Mouse (Mus musculus): ENCODE results near the gene Vrk1. TPM values are rescaled to one million over a fixed set of nuclear protein-coding genes. Genes with fewer than 3 reads are reported as not detected.

Vrk1 gene
- total and polyA plus RNA-seq, 3 experiments = 87.0 to 144 (median 101) TPM

DNA sequence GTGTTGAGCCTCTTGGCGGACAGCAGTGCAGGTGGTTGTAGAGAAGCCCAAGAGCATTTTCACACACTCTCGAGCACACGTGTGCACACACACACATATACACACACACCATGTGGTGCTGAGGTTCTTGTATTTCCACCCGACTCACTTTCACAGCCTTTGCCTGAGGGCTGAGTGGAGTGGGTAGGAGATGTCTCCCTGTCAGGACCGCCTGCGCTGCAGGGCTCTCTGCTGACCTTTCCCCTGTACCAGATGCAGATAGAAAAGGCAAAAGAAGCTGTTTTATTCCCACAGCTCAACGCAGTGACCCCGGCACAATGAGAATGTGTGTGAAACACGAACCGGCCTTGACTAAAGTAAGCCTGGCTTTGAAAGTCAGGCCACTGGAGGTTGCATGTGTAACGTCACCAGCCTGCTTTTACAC, 72.9 kb downstream of the Vrk1 start:
- Histone ChIP-seq H3K27ac (ENCODE audit: control insufficient read depth, low read depth, low read length) (no peak overlapping the region), H3K4me1 (ENCODE audit: control insufficient read depth in 1 of 2, insufficient read depth in 2 of 2, low read length in 2 of 2) (no peaks in the 10 kb centered on the region), H3K79me2 (ENCODE audit: control insufficient read depth, insufficient read depth, low read length, poor library complexity) (no peaks in the 10 kb centered on the region), H3K4me3 (ENCODE audit: control insufficient read depth in 1 of 2, insufficient read depth in 1 of 2, low read depth in 2 of 2, low read length in 2 of 2) (no peak overlapping the region), H3K36me3 (ENCODE audit: control insufficient read depth in 1 of 2, insufficient read depth in 2 of 2, low read length in 2 of 2) (no peaks in the 10 kb centered on the region), H3K9me3 (replicated peaks; ENCODE audit: insufficient read depth, low read length) (no peaks in the 10 kb centered on the region), H3K9ac (ENCODE audit: control insufficient read depth, low read depth, low read length, poor library complexity, severe bottlenecking) (no peak overlapping the region), H3K27me3 (ENCODE audit: control insufficient read depth in 1 of 2, insufficient read depth in 2 of 2, low read length in 2 of 2) (no peaks in the 10 kb centered on the region)
- no peak for DNase-seq (ENCODE audit: low read depth, low spot score)
- no peak for TF ChIP-seq MAX (IDR thresholded peaks at IDR 0.05; ENCODE audit: low read length)
- no peak for TF ChIP-seq GABPA (IDR thresholded peaks at IDR 0.05; ENCODE audit: low read depth, low read length)
- TF ChIP-seq ETS1 (IDR thresholded peaks at IDR 0.05; ENCODE audit: low read depth, low read length) = no peak
- TF ChIP-seq RAD21 (IDR thresholded peaks at IDR 0.05; ENCODE audit: low read depth, low read length) = no peak

DNA sequence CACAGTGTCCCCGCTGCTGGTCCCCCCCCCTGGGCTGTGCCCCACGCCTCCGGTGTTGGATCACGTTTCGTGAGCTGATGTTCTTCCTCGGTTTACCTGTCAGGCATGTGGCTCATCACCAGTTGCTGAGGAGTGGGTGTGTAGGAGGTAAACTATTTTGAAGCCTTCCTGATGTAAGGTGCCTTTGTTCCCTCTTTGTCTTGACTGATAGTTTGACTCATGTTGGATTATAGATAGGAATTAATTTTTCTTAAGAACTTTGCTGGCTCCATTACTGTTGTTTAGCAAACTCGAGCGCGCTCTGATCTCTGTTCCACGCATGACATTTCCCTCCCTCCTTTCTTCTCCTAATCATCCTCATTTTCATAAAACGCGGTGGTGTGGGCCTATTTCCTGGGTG, 74.1 kb downstream of the Vrk1 start:
- no peaks in the 10 kb centered on the region for H3K27me3 ChIP-seq (ENCODE audit: control insufficient read depth in 1 of 2, insufficient read depth in 2 of 2, low read length in 2 of 2)
- no peak overlapping the region for H3K9ac ChIP-seq (ENCODE audit: control insufficient read depth, low read depth, low read length, poor library complexity, severe bottlenecking)
- no peak for DNase-seq (ENCODE audit: low read depth, low spot score)
- no peaks in the 10 kb centered on the region for H3K36me3 ChIP-seq (ENCODE audit: control insufficient read depth in 1 of 2, insufficient read depth in 2 of 2, low read length in 2 of 2)
- no peak overlapping the region for H3K27ac ChIP-seq (ENCODE audit: control insufficient read depth, low read depth, low read length)
- H3K4me1 ChIP-seq (ENCODE audit: control insufficient read depth in 1 of 2, insufficient read depth in 2 of 2, low read length in 2 of 2) = no peaks in the 10 kb centered on the region
- TF ChIP-seq ZMIZ1 (IDR thresholded peaks at IDR 0.05; ENCODE audit: low read depth, low read length) (no peak), TCF12 (IDR thresholded peaks at IDR 0.05; ENCODE audit: low read depth, low read length) (no peak), MYC (IDR thresholded peaks at IDR 0.05; ENCODE audit: low read depth, low read length) (no peak), NELFE (IDR thresholded peaks at IDR 0.05; ENCODE audit: low read depth, low read length) (no peak), RAD21 (IDR thresholded peaks at IDR 0.05; ENCODE audit: low read depth, low read length) (no peak), BHLHE40 (IDR thresholded peaks at IDR 0.05; ENCODE audit: borderline replicate concordance, low read depth, low read length) (no peak), POLR2AphosphoS5 (IDR thresholded peaks at IDR 0.05; ENCODE audit: borderline replicate concordance, low read depth, low read length) (no peak), SMC3 (IDR thresholded peaks at IDR 0.05; ENCODE audit: low read depth, low read length) (no peak), EP300 (IDR thresholded peaks at IDR 0.05; ENCODE audit: low read depth in 1 of 2, low read length in 2 of 2) (no peak), ETS1 (IDR thresholded peaks at IDR 0.05; ENCODE audit: low read depth, low read length) (no peak)
- H3K9me3 ChIP-seq (replicated peaks; ENCODE audit: insufficient read depth, low read length) = no peaks in the 10 kb centered on the region
- H3K4me3 ChIP-seq (ENCODE audit: control insufficient read depth in 1 of 2, insufficient read depth in 1 of 2, low read depth in 2 of 2, low read length in 2 of 2) = no peak overlapping the region
- H3K79me2 ChIP-seq (ENCODE audit: control insufficient read depth, insufficient read depth, low read length, poor library complexity) = no peaks in the 10 kb centered on the region

DNA sequence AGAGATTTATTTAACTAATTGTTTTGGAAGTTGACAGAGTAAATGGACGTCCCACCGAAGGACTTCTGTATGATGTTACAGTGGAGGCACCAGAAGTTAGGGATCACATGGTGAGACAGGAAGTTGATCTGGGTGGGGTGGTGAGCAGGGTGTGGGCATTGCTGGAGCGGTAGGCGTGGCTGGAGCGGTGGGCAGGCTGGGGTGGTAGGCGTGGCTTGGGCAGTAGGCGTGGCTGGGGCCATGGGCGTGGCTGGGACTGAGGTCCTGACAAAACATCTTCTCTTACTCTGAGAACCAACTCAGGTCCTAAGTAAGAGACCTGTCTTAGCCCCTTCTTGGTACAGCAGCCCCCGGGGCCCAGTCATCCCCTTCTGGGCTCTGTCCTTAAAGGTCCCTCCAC, 84.8 kb downstream of the Vrk1 start:
- Histone ChIP-seq H3K9ac (ENCODE audit: control insufficient read depth, low read depth, low read length, poor library complexity, severe bottlenecking) (no peak overlapping the region), H3K27ac (ENCODE audit: control insufficient read depth, low read depth, low read length) (no peak overlapping the region), H3K36me3 (ENCODE audit: control insufficient read depth in 1 of 2, insufficient read depth in 2 of 2, low read length in 2 of 2) (no peaks in the 10 kb centered on the region), H3K4me1 (ENCODE audit: control insufficient read depth in 1 of 2, insufficient read depth in 2 of 2, low read length in 2 of 2) (no peaks in the 10 kb centered on the region), H3K4me3 (ENCODE audit: control insufficient read depth in 1 of 2, insufficient read depth in 1 of 2, low read depth in 2 of 2, low read length in 2 of 2) (no peak overlapping the region), H3K27me3 (ENCODE audit: control insufficient read depth in 1 of 2, insufficient read depth in 2 of 2, low read length in 2 of 2) (no peaks in the 10 kb centered on the region), H3K79me2 (ENCODE audit: control insufficient read depth, insufficient read depth, low read length, poor library complexity) (no peaks in the 10 kb centered on the region), H3K9me3 (replicated peaks; ENCODE audit: insufficient read depth, low read length) (no peaks in the 10 kb centered on the region)
- no peak for DNase-seq (ENCODE audit: low read depth, low spot score)
- TF ChIP-seq ELF1 (IDR thresholded peaks at IDR 0.05; ENCODE audit: low read depth, low read length) (no peak), NRF1 (IDR thresholded peaks at IDR 0.05; ENCODE audit: insufficient read depth, low read depth, low read length, poor library complexity, severe bottlenecking) (no peak), HCFC1 (IDR thresholded peaks at IDR 0.05; ENCODE audit: low read depth, low read length) (no peak), ZC3H11A (IDR thresholded peaks at IDR 0.05; ENCODE audit: low read depth, low read length) (no peak), CHD1 (IDR thresholded peaks at IDR 0.05; ENCODE audit: low read depth, low read length) (no peak), USF1 (IDR thresholded peaks at IDR 0.05; ENCODE audit: low read depth, low read length) (no peak), MAZ (IDR thresholded peaks at IDR 0.05; ENCODE audit: low read depth, low read length) (no peak), MAFK (IDR thresholded peaks at IDR 0.05; ENCODE audit: borderline replicate concordance, low read depth, low read length) (no peak), UBTF (IDR thresholded peaks at IDR 0.05; ENCODE audit: borderline replicate concordance, insufficient read depth, low read depth, low read length) (no peak), JUND (IDR thresholded peaks at IDR 0.05; ENCODE audit: low read depth, low read length) (no peak), NELFE (IDR thresholded peaks at IDR 0.05; ENCODE audit: low read depth, low read length) (no peak), POLR2AphosphoS5 (IDR thresholded peaks at IDR 0.05; ENCODE audit: borderline replicate concordance, low read depth, low read length) (no peak), CTCF (IDR thresholded peaks at IDR 0.05 in 2 of 3, conservative IDR thresholded peaks at IDR 0.05 in 1 of 3; ENCODE audit: control insufficient read depth in 1 of 3, insufficient read depth in 1 of 3, low read depth in 2 of 3, low read length in 3 of 3, poor library complexity in 1 of 3, severe bottlenecking in 1 of 3) (no peak), MXI1 (IDR thresholded peaks at IDR 0.05; ENCODE audit: low read depth, low read length) (no peak), GATA1 (IDR thresholded peaks at IDR 0.05; ENCODE audit: low read depth, low read length) (no peak), USF2 (IDR thresholded peaks at IDR 0.05; ENCODE audit: borderline replicate concordance in 1 of 2, insufficient read depth in 1 of 2, low read depth in 1 of 2, low read length in 2 of 2) (no peak)
